Mouse (Mus musculus) cerebellum, adult 9-11 months (tissue): Measurements from ENCODE around the gene Crip1.

ENCODE experiments used
- DNase-seq: peaks from one replicate; pipeline ENCODE4 v3.0.0; 2022

Crip1 gene

DNA sequence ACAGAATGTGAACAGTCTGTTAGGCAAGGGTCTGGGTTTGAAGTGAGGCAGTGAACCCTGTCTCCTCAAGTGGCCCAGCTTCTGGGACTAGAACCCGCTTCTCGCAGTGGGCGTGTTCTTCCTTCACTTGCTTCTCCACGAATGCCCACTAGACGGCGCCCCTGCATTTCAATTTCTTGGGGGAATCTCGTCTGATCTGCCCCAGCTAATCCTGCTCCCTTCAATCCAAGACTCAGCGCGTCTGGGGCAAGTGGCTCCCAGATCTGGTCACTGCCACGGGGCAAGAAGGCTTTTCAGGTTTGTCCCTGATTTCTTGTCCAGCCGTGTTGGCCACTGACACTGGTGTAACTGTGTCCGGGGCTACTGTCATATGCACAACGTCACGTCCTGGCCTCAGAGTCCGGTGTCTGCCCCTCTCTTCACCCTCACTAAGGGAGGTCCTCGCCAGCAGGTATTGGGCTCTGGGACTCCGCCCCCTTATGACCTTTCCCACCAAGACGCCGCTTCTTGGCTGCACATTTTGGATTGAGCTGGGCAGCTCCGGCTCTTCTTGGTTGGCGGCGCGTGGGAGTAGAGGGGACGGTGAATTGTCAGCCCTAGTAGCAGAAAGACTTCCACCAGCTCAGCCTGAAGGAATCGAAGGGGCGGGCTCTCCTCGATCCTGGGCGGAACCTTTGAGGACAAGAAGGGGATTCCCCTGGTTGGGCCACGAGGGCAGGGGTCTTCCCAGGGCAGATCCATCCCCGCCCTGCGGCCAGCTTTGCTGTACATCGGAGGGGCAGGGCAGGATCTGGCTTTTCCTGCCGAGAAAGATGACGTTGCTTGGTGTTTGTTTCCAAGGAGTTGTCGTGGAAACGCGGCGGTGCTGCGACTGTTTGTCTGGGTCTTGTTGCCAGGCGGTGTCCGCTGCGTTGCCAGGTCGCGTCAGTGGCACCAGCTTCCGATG is at the start of gene Crip1:
Crip1 (plus strand) TSS at position 205 of the 946 bp plus-strand sequence.
- DNase-seq, result peak; percentile 86

DNA sequence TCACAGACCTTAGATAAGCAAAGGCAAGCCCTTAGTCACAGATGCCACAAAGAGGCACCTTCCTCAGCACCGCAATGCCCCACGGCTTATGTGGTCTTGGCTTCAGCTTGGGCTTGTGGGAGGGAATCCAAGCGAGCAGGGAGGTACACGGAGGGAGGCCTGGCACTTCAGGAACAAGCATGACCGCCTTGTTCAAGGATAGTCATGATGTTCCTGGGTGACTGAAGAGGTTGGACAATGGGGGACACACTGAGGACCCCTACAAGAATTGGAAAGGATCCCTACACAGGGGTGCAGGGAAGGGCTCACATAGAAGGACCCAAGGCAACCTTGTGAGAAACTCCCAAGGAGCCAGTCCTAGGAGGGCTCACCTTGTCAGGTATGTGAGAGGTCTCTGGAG is 49.1 kb upstream of the Crip1 start:
- peak; percentile 61 for DNase-seq

- DNase-seq, result peak; percentile 80
Observed at GRCm38 (mm10) chr12:113097749-113098281, 48.3 kb upstream of the Crip1 start, which contains the start of gene Mta1. TSS of gene Mta1 (plus strand) at chr12:113098278.

- DNase-seq, result peak; percentile 76
Observed at GRCm38 (mm10) chr12:113098530-113099151, 47.5 kb upstream of the Crip1 start.

- DNase-seq, result peak; percentile 64
Observed at GRCm38 (mm10) chr12:113099470-113100237, 46.5 kb upstream of the Crip1 start.

GRCm38 (mm10) chr12:113100448-113101076 is 45.6 kb upstream of the Crip1 start:
- DNase-seq, result peak; percentile 80

DNA sequence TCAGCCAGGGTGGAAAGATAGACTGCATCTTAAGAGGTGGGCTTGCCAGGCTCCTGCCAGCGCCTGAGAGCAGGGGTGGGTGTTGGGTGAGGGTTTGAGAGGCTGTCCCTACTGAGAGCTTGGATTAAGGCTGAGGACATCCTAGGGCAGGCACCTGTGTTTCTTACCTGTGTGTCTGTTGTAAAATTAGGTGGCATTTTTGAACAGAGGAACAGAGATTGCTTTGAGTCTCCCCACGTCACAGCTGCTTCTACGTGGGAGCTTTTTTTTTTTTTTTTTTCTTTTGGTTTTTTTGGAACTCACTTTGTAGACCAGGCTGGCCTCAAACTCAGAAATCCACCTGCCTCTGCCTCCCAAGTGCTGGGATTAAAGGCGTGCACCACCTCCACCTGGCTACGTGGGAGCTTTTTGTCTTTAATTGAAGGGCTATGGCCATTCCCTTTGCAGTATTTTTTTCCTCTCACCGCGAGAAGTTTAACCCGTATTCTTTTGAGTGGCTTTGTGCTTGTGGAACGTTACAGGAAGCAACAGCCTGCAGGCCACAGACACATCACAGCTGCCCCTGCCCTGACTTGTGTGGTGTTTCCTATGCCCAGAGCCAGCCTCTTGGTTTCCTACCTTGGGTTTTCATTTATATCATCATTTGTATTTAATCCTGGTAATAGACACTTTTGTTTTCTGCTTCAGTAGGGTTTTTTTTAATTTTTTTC is 44.7 kb upstream of the Crip1 start:
- DNase-seq, result no peak

GRCm38 (mm10) chr12:113102461-113102860 is 43.7 kb upstream of the Crip1 start:
- DNase-seq, result peak; percentile 71

DNA sequence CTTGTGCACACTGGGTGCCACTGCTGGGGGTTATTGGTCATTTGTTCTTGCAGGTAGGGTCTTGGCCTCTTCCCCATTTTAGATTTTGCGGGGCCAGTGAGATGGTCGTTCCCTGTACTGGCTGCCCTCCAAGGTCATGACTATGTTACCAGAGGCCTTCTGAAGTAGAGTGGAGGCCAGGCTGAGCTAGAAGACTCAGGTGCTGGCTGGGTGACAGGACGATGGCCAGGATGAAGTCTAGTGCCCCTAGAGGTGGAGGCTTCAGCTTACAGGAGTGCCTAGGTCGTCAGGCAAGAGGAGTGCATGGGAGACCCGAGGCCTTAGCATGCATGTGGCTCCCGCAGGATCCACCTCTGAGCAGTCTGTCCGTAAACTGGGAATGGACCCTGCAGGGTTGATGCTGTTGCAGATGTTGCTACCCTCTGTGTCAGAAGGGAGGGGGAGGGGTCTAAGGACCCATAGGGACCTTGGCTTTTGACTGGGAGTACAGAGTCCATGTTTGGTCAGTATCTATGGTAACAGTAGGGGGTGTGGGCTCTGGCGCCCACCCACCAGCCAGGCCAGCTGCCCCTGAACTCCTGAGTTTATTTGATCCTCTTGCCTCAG is 42.2 kb upstream of the Crip1 start:
- DNase-seq, result peak; percentile 56

- DNase-seq, result no peak
Observed at GRCm38 (mm10) chr12:113106386-113106785, 39.7 kb upstream of the Crip1 start.

DNA sequence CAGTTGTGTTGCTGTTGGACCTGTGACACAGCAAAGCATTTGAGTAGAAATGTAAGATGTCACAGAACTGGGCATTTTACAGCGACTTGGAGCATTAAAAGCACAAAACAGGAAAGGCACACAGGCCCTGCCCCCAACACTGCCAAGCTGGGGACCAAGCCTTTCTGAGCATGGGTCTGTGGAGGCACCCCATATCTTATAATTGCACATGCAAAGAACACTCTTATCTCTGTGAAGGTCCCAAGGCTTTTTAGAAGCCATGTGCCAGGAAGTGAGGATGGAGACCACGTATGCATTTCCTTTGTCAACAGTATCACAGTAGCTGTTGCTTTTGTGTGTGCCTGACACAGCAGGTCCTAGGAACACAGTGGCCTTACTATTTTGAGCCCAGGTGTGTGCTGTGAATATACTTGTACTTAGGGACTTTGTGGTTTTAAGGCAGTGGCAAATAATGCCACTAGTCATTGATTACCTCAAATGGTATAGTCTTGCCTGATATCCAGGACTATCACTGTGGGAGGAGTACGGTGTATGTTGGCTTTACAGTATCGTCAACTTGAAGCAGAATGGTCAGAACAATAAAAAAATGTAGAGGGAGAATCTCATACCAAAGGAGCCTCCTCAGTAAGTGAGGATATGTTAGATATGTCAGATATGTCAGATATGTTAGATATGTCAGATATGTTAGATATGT is 38.5 kb upstream of the Crip1 start:
- no peak for DNase-seq

DNA sequence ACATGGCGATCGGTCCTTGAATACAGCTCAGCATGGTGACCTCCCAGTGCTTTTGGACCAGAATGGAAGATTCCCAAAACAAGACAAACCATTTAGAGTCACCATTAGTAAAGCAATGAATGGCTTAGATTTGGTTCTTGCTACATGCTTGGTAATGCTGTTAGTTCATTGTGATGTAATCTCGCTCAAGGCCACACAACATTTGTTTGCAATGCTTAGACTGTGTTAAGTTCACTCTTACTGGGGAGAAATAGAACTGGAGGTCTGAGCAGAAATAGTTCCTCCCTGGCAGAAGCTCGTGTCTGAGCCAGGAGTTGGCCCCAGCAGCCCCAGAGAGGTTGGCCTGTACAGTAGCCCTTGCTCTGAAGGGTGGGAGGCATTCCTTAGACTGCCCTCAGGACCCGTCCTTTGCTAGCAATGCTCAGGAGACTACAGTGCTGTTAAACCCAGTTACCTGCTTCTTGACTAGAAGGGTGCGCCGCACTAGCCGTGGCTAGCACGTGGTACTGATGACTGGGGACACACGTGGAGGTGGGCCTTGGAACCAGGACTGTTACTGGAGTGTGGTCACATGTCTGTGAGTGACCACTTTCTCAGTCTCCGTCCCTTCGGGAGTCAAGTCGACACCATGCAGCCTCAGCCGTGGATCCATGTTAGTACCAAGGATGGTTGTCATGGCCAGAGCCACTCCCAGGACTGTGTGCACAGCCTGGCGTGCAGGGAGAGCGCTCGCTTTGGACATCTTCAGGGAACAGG is 37.4 kb upstream of the Crip1 start:
- no peak for DNase-seq

DNA sequence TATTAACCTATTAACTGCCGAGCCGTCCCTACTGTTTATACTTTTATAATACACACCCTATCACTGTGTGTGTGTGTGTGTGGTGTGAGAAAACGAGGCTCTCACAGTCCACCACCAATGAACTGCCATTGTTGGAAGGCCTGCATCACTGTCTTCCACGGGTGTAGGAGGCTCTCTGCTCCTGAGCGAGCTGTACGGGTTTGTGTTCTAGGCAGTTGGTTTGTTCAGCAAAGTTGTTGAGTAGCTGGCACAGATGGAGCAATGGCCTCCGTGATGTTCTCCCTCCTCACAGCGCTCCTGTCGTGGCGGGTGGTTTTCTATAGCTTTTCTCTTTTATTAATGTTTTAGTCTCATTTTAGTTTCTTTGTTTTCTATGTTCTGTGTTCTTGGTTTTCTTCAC is 36.3 kb upstream of the Crip1 start:
- DNase-seq, result no peak

DNA sequence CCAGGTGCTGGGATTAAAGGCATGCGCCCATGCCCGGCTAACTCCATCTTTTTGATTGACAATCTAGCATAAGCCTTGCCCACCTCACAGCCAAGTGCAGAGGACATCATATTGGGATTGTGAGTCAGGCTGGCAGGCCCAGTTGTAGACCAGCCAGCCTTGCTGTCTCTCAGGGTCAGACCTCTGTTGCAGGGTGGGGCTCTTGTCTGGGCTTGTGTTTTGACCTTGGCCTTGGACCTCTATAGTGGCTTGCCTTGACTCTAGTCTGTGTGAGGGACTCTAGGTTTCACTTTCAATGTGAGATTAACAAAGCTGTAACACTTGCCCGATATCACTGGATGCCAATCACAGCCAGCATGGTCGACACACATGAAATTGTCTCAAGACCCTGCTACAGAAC is 32.0 kb upstream of the Crip1 start:
- DNase-seq, result no peak

- no peak for DNase-seq
Observed at GRCm38 (mm10) chr12:113114856-113115538, 31.1 kb upstream of the Crip1 start.

GRCm38 (mm10) chr12:113119516-113120410 is 26.4 kb upstream of the Crip1 start:
- peak; percentile 72 for DNase-seq

GRCm38 (mm10) chr12:113124726-113125125 is 21.4 kb upstream of the Crip1 start:
- no peak for DNase-seq

DNA sequence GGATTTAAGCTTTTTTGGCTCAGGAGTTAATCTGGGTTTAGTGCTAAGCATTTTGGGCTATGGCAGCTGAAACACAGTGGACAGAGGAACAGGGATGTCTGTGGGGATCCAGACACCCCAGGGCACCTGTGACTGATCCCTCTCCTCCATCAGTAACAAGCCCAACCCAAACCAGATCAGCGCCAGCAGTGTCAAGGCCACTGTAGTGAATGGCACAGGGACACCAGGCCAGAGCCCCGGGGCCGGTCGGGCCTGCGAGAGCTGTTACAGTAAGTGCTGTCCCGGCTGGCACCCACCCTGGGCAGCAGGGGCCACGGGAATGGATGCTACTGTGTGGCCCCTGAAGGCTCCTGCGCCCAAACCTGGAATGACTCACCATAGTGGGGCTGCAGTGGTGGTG is 15.4 kb upstream of the Crip1 start:
- no peak for DNase-seq
